Mouse (Mus musculus) kidney, adult 9 months (tissue): ENCODE data around the gene Gm28363.
"Not testable (repeated sequence)": the region's sequence is repeated elsewhere in the genome, so short reads cannot be mapped to it uniquely, and the experiment has no call there.

Source experiments
- DNase-seq: peaks from one replicate; pipeline ENCODE4 v3.0.0; 2022

Gene Gm28363

GRCm38 (mm10) chr1:117696831-117697230, at the start of gene Gm28363:
Gene Gm28363, plus strand, starts transcription at chr1:117697131.
- DNase-seq = not testable (repeated sequence)

- DNase-seq = not testable (repeated sequence)
Measured at GRCm38 (mm10) chr1:117650236-117650635, 46.7 kb upstream of the Gm28363 start.
